Comparison of ENCODE assay signal across 9 mouse cellular contexts in the genomic region with DNA sequence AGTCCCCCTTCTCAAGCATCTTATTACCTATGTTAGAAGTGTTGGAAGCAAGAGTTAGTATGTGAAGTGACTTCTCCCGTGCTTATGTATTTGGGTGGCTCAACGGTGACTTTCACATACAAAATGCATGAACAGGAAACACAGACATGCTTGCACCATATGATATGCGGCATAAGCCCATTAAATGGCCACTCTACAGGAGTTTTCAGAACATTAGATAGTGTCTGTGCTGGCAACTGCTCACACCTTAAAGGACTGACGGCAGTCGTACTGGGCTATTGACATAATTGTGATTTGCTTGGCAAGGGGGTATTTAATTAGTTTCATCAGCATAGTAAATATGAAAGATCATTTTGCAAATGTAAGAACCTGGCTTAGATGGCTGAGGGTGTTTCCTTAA. TPM values are rescaled to one million over a fixed set of nuclear protein-coding genes. Genes with fewer than 3 reads are reported as not detected.
DNase-seq lines count a peak whose midpoint lies in the region; ATAC-seq and TF ChIP-seq lines count a peak whose summit lies in the region.
"Had no signal": no experiment of that assay in that cellular context is flagged by ENCODE, and none has a peak within 500 bp of the region (broad histone marks: within the 10 kb centered on the region; RNA-seq: fewer than 3 reads in every experiment).

No protein-coding gene starts in this region.

- TF ChIP-seq CTCF in kidney, postnatal 0 days (IDR thresholded peaks at IDR 0.05; ENCODE audit: low read depth), result no peak
- no peak for TF ChIP-seq CTCF in intestine, postnatal 0 days (IDR thresholded peaks at IDR 0.05; ENCODE audit: low read depth)

- H3K36me3 ChIP-seq in kidney, postnatal 0 days (ENCODE audit: insufficient read depth, low read length), result no peaks in the 10 kb centered on the region
- no peaks in the 10 kb centered on the region for H3K36me3 ChIP-seq in forebrain, embryonic 11.5 days (ENCODE audit: control insufficient read depth, insufficient read depth, low read length)
- no peaks in the 10 kb centered on the region for H3K36me3 ChIP-seq in intestine, postnatal 0 days (ENCODE audit: control insufficient read depth, insufficient read depth)
- no peaks in the 10 kb centered on the region for H3K36me3 ChIP-seq in neural tube, embryonic 12.5 days
- H3K36me3 ChIP-seq: G1E had no signal

- no peak for DNase-seq in kidney, postnatal 0 days (ENCODE audit: low spot score)
- DNase-seq in kidney, postnatal 4 days, result no peak
- no peak for DNase-seq in forebrain, embryonic 11.5 days (ENCODE audit: low spot score)
- DNase-seq in adrenal gland, postnatal 14 days, result no peak
- DNase-seq in cerebellum, adult 8-10 months, result no peak
- DNase-seq in spleen, adult 12 weeks (ENCODE audit: low spot score), result no peak

- H3K4me2 ChIP-seq in kidney, postnatal 0 days (ENCODE audit: low read length), result peak overlapping the region; percentile 91
- H3K4me2 ChIP-seq in forebrain, embryonic 11.5 days (ENCODE audit: low read depth, low read length, severe bottlenecking), result peak overlapping the region; percentile 80
- peak overlapping the region; percentile 96 for H3K4me2 ChIP-seq in intestine, postnatal 0 days (replicated peaks; ENCODE audit: low read depth)
- H3K4me2 ChIP-seq in neural tube, embryonic 12.5 days (replicated peaks), result peak overlapping the region; percentile 98

- no peaks in the 10 kb centered on the region for H3K4me1 ChIP-seq in kidney, postnatal 0 days (replicated peaks; ENCODE audit: insufficient read depth, low read length)
- H3K4me1 ChIP-seq in forebrain, embryonic 11.5 days (replicated peaks; ENCODE audit: control insufficient read depth, insufficient read depth, low read length), result 0 out of 2 replicates have a peak, but pooled peaks cover 3% of the 10 kb centered on the region
- no peaks in the 10 kb centered on the region for H3K4me1 ChIP-seq in intestine, postnatal 0 days (replicated peaks; ENCODE audit: control insufficient read depth, insufficient read depth, low read length)
- 0 out of 2 replicates have a peak, but pooled peaks cover 12% of the 10 kb centered on the region for H3K4me1 ChIP-seq in neural tube, embryonic 12.5 days

- peak overlapping the region; percentile 84; the same call in 1 of the 2 replicates for H3K4me3 ChIP-seq in kidney, postnatal 0 days (replicated peaks; ENCODE audit: low read depth, low read length)
- H3K4me3 ChIP-seq in forebrain, embryonic 11.5 days (ENCODE audit: low read depth, low read length), result peak overlapping the region; percentile 82; the same call in 1 of the 2 replicates
- H3K4me3 ChIP-seq in intestine, postnatal 0 days (ENCODE audit: low read depth, low read length), result peak overlapping the region; percentile 85; the same call in 1 of the 2 replicates
- H3K4me3 ChIP-seq in neural tube, embryonic 12.5 days, result no peak overlapping the region

- no peak overlapping the region for H3K9ac ChIP-seq in kidney, postnatal 0 days (ENCODE audit: low read depth, low read length)
- H3K9ac ChIP-seq in forebrain, embryonic 11.5 days (ENCODE audit: low read length), result no peak overlapping the region
- no peak overlapping the region for H3K9ac ChIP-seq in intestine, postnatal 0 days (ENCODE audit: low read depth, low read length)
- no peak overlapping the region for H3K9ac ChIP-seq in neural tube, embryonic 12.5 days

- H3K9me3 ChIP-seq in kidney, postnatal 0 days (replicated peaks; ENCODE audit: low read length), result no peaks in the 10 kb centered on the region
- H3K9me3 ChIP-seq in forebrain, embryonic 11.5 days (ENCODE audit: control insufficient read depth, low read length), result no peaks in the 10 kb centered on the region
- H3K9me3 ChIP-seq in intestine, postnatal 0 days (ENCODE audit: control insufficient read depth), result no peaks in the 10 kb centered on the region
- no peaks in the 10 kb centered on the region for H3K9me3 ChIP-seq in neural tube, embryonic 12.5 days

- H3K27me3 ChIP-seq in kidney, postnatal 0 days (ENCODE audit: insufficient read depth, low read length), result no peaks in the 10 kb centered on the region
- no peaks in the 10 kb centered on the region; the same call in 1 of the 2 replicates for H3K27me3 ChIP-seq in forebrain, embryonic 11.5 days (ENCODE audit: control insufficient read depth, insufficient read depth, low read length)
- no peaks in the 10 kb centered on the region for H3K27me3 ChIP-seq in intestine, postnatal 0 days (replicated peaks; ENCODE audit: control insufficient read depth, insufficient read depth, low read length)
- peaks cover 3% of the 10 kb centered on the region; the same call in 1 of the 2 replicates for H3K27me3 ChIP-seq in neural tube, embryonic 12.5 days (replicated peaks)

- no peak for ATAC-seq in kidney, postnatal 0 days (replicated peaks; ENCODE audit: low FRiP score, low read depth)
- no peak for ATAC-seq in forebrain, embryonic 11.5 days (replicated peaks; ENCODE audit: low FRiP score)
- no peak for ATAC-seq in intestine, postnatal 0 days
- no peak for ATAC-seq in neural tube, embryonic 12.5 days (ENCODE audit: low FRiP score, low read depth)

- WGBS in kidney, postnatal 0 days, result 47% methylated on average over 5 of the region's 5 CpGs
- 57% methylated on average over 5 of the region's 5 CpGs for WGBS in forebrain, embryonic 11.5 days
- WGBS in intestine, postnatal 0 days, result 61% methylated on average over 5 of the region's 5 CpGs
- WGBS in neural tube, embryonic 12.5 days, result 49% methylated on average over 5 of the region's 5 CpGs

- no peak overlapping the region for H3K27ac ChIP-seq in kidney, postnatal 0 days
- no peak overlapping the region for H3K27ac ChIP-seq in forebrain, embryonic 11.5 days (ENCODE audit: low read depth, low read length)
- no peak overlapping the region for H3K27ac ChIP-seq in intestine, postnatal 0 days (ENCODE audit: low read depth, low read length)
- no peak overlapping the region for H3K27ac ChIP-seq in neural tube, embryonic 12.5 days

RNA-seq across cellular contexts. Expression of gene Slc4a4, which starts 0.7 kb away (rescaled TPM):
- 26.1 and 27.7 TPM in 2 replicates for polyA plus RNA-seq in kidney, postnatal 0 days (2015; fragmentation: Nextera tagmentation; extraction: Ambion mirVana)
- polyA plus RNA-seq in forebrain, embryonic 11.5 days (2014; fragmentation: Nextera tagmentation; extraction: Ambion mirVana), result 3.0 and 3.1 TPM in 2 replicates
- polyA plus RNA-seq in intestine, postnatal 0 days (2015; fragmentation: Nextera tagmentation; extraction: Ambion mirVana), result 4.6 and 5.4 TPM in 2 replicates
- polyA plus RNA-seq in neural tube, embryonic 12.5 days (2016; fragmentation: Nextera tagmentation; extraction: Ambion mirVana), result 2.6 and 3.9 TPM in 2 replicates
- total RNA-seq in adrenal gland, postnatal 14 days (2021), result 89.7 and 101 TPM in 2 replicates
- polyA plus RNA-seq: G1E had no signal
